Mouse (Mus musculus): Measurements from ENCODE around the gene Qtrt2.

Qtrt2 gene

DNA sequence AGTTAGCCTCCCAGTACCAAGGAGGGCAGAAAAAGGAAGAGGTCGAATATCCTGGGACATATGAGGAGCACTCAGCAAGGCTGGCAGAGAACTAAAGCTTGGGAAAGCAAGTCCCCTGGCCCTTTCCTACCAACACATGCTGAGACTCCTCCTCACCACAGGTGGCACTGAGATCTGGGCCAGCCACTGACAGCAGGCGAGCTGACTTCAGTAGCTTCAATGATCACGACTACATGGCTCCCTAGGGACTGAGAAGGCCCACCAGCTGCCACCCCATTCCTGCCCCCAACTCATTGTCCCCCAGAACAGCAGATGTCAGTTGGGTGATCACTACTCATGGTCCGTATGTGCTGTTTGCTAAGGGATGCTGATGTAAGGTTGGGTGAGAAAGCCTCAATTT lies 112.0 kb downstream of the Qtrt2 start:
- no peak for DNase-seq (ENCODE audit: low spot score)
